Mouse (Mus musculus) cerebellum, adult 9-10 months (tissue): ENCODE measurements around the gene Sh2b1.

Source experiments
- DNase-seq: peaks from one replicate; pipeline ENCODE4 v3.0.0; 2022

Sh2b1 gene

DNA sequence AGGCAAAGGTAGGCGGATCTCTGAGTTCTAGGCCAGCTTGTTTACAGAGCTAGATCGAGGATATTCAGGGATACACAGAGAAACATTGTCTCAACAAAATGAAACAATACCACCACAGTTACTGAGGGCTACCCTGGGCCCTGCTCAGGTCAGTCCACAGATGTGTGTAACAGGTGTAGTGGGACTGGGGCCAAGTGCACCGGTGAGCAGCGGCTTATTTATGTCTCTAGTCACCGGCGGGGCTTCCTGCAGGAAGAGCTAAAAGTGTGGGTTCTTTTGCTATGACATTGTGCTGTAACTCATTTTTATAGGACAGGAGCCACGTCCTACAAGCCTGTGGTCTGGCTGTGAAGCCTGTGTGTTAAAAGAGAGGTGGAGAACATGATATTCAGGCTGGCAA lies 21.4 kb downstream of the Sh2b1 start:
- DNase-seq, result no peak

DNA sequence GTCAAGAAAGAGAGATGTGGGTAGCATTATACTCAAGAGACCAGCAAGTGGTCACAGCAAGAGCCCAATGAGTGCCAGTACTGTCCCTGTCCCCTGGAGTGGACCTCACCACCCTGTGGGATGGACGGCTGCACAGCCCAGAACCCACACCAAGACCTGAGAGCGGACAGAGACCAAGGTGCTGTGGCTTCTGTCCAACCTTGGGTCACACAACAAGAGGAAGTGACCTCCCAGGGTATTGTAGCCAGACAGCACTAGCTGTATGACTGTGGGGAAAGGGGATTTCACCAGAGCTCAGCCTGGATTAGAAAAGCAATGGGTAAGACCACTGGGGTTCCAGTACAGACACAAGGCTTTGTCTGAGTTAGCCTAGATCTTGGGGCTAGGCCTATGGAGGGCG lies 23.0 kb downstream of the Sh2b1 start:
- no peak for DNase-seq

DNA sequence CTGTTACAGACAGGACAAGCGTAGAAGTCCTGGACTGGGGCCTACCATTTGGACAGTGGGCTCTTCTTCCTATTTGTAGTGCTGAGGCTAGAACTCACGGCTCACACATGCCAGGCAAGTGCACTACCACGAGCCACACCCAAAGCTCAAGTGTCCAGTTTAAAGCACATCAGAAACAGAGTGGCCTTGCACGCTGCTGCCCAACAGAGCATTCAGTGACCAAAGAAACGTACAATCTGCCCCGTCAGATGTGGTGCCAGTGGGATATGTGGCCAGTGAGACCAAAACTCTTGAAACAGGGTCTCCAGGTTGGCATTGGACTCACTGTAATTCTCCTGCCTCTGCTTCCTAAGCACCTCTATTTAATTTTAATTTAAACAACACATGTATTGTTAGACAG lies 24.6 kb downstream of the Sh2b1 start:
- DNase-seq, result no peak

DNA sequence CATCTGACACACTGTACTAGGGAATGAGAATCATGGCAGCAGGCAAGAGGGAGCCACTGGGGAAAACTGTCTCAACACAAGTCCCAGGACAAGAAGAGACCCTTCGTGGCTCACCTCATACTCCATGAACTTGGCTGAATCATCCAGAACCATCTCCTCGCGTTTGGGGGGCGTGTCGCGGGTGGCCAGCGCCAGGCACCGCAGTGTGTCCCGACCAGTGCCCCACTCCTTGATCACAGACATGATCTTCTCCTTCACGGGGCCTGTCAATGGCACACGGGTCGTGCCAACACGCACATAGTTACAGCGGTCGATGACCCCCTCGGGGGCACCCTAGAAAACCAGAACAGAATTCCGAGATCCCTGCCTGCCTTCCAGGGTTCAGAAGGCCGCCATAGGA lies 25.2 kb downstream of the Sh2b1 start:
- DNase-seq, result no peak

DNA sequence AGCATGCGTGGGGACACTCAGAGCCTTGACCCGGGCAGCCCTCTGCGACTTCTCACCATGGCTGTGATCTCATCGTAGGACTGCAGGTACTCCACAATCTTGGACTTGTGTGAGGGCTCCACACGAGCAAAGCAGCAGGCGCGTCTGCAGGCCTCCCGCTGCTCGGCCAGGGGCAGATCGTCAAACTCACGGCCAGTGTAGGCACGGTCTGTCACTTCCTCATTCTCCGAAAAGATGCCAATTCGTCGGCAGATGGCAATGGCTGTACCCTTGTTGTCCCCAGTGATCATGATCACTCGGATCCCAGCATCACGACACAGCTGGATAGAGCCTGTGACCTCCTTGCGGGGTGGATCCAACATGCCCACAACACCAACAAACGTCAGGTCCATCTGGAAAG lies 26.7 kb downstream of the Sh2b1 start:
- no peak for DNase-seq

DNA sequence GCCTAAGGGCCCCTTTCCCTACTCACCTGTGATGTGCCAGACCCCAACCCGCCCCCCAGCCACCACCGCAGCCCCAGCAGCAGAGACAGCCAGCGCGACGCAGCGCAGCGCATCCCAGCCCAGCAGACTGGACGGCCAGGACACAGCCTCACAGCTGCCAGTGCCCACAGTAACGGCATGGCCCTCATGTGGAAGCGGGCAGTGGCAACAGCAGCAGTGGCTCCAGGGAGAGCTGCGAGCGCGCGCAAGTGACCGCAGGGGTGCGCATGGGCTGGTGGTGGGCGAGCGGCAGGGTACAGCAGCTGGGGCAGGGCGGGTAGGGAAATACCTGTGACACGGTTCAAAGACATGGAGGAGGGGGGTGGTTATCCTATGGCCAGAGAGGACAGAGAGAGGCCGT lies 29.0 kb downstream of the Sh2b1 start:
- no peak for DNase-seq

DNA sequence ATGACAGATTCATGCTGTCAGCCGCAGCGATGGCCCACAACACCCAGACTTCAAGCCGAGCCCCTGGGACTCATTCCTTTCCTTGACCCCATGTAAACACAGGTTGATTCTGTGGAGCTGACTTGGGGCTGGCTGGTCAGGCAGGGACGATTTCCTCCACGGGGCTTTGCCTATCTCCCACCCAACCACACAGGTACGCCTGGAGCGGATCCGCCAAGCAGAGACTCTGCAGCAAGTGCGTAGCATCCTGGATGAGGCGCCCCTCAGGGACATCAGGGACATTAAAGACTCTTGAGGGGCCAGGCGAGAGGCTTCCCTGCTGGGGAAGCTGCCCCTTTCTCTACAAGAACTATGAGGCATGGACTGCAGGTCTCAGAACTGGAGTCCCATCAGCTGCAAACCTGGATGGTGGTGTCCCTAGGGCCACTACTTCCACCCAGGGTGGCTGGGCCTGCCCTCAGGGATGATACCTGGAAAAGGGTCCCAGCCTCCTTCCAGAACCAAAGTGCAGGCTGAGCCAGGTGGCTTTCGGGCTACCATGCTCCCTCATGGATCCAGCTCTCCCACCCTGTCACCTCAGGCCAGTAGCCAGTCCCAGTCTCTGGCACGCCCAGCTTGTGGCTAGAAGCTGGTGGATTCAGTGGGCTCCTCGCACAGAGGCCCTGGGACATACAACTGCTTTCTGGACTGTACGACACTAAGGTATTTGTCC lies 30.0 kb downstream of the Sh2b1 start:
- DNase-seq, result no peak

DNA sequence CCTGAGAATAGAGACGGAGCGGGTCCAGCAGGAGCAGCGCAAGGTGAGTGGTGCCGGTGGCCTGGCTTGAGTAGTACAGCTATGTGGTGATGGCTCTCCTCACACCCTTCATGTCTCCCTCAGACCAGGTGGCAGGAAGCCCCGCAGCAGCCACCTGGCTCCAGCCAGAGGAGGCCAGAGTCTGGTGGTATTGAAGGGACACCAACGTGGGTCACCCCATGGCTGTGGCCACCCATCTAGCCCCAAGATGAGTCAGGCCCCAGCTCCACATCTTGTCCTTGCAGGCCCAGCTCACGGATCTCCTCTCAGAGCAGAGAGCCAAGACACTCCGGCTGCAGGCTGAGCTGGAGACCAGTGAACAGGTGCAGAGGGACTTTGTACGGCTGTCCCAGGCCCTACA lies 30.7 kb downstream of the Sh2b1 start:
- DNase-seq, result no peak

DNA sequence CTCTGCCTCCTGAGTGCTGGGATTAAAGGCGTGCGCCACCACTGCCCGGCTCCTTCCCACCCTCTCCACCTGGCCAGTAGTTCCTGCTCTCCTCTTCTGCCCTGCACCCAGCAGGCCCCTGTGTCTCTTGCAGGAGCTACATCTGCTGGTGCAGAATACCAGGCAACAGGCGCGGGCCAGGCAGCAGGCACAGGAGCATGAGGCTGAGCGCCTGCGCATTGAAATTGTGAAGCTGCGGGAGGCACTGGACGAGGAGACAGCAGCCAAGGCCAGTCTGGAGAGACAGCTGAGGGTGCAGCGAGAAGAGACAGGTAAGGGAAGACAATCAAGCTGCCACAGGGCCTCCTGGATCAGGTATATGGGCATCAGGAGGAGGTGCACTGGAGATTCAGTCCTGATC lies 31.2 kb downstream of the Sh2b1 start:
- no peak for DNase-seq

DNA sequence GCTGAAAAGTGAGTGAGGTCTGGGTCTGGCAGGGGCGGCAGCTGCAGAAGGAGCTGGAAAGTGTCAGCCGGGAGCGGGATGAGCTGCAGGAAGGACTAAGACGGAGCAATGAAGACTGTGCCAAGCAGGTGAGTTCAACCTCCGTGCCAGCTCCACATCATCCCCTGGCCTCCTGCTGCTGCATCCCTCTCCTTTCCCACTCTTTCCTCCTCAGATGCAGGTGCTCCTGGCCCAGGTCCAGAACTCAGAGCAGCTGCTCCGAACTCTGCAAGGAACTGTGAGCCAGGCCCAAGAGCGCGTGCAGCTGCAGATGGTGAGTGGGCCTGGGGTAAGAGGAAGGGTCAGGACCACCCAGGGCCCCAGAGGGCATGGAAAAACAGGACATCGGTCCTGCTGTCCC lies 35.1 kb downstream of the Sh2b1 start:
- DNase-seq, result no peak

DNA sequence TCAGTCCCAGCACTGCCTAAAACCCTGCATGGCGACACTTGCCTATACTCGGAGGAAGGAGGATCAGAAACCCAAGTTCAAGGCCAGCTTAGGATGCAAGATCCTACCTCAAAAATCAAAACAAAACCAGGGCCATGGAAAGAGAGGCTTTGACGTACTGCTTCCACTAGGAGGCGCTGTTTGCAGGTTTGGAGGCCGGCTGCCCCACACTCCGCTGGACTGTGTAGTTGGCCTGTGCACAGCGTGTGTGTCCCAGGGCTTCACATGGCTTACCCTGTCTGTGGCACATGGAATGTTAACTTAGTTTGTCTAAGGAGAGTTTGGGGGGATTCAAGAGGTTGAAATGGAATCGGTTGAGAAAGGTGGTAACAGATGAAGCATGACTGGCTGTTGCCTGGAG lies 38.4 kb downstream of the Sh2b1 start:
- peak; percentile 47 for DNase-seq

DNA sequence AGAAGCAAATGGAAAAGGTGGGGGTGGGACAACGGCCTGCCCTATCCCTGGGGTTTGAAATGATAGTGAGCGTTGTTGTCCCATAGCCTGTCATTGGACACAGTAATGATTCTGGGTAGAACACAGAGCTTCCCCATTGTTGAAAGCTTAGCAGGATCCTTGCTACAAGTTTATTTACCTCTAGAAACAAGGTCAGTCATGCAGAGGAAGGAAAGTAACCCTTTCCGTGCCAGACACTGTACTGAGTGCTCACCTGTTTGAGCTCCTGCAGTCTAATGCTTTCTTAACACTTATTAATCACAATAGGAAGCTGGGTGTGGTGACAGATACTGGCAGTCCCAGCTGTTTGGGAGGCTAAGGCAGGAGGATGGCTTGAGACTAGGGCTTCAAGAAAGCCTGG lies 39.4 kb downstream of the Sh2b1 start:
- DNase-seq, result no peak

DNA sequence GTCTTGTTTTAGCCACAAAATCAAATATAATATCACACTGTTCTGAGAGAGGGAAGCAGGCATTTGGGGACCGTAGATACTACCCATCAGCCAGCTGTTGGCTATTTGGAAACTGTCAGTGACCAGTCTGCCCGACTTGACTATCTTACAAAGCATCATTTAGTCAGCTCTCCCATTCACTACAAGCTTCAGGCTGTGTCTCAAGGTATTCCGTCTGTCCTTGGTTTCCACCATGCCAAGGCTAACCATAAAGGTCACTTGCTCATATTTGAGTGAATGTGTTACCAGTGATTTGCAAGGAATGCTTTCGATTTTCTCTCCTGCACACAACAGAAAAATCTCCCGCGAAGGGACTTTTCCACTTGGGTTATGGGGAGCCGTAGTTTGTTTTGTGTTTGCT lies 40.5 kb downstream of the Sh2b1 start:
- DNase-seq, result no peak

DNA sequence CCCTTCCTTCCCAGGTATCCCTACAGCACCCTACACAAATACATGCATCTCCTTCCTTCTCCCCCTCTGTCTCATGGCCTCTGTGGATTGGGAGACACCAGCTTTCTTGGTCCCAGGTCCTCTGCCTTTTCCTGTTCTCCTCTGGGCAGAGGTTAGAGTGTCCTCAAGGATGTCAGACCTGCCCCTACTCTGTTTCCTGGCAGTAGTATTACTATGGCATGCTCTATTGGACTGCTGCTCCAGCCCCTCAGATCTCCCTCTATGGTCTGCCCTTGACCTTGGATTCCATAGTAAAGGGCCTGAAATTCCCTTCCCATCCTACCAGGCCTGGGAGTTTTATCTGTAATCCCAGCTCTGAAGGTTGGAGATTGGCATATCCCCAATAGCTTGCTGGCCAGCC lies 45.1 kb downstream of the Sh2b1 start:
- DNase-seq, result no peak

DNA sequence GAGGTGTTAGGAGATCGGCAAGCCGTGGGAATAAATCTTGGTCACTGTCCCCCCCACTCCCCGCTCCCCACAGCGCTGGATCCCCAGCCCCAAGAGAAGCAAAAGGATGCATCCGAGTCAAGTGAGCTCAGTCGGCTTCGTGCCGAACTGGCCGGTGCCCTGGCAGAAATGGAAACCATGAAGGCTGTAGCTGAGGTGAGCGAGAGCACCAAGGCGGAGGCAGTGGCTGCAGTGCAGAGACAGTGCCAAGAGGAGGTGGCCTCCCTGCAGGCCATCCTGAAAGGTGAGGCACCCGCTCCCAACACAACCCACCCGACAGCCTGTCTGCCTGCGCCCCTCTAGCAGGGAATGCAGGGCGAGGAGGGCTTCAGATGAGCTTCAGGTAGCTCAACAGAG lies 45.7 kb downstream of the Sh2b1 start:
- no peak for DNase-seq

DNA sequence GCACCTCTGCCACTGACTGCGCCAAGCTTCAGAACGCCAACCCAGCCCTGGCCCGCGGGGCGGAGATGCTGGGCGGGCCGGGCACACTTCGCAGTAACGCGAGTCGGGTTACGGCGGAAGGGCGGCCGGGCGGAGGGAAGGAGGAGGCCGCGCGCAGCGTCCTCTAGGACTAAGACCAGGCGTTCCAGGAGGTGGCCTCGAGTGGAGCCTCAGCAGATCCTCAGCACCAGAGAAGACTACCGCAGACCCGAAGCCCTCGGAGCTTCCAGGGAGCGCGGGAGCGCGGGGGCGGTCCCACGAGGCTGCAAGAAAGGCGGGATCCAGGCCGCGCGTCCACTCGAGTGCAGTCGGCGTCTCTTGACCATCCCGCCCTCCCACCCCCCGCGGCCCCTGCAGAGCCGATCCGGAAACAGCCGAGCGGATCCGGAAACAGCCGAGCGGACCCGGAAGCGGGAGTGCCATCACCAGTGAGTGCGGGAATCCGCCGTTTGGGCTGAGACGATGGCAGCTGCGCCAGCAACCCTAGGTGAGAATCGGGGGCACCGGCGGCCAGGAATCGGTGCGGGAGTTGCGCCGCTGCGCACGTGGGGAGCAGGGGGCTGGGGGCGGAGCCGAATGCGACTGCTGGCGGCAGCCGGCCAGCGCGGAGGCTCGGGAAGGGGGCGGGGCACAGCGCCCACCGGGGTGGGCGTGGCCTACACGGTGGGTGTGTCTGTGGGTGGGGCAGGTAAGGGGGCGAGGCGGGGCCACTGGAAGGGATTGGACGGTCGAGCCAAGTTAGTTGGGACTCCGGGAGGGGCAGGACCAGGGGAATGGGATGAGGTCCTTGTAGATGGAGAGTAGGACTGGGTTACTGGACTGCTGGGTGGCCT lies 46.4 kb downstream of the Sh2b1 start, which contains the start of gene Rabep2:
TSS of gene Rabep2 (plus strand) at position 129 of the 872 bp plus-strand sequence.
- peak; percentile 97 for DNase-seq

DNA sequence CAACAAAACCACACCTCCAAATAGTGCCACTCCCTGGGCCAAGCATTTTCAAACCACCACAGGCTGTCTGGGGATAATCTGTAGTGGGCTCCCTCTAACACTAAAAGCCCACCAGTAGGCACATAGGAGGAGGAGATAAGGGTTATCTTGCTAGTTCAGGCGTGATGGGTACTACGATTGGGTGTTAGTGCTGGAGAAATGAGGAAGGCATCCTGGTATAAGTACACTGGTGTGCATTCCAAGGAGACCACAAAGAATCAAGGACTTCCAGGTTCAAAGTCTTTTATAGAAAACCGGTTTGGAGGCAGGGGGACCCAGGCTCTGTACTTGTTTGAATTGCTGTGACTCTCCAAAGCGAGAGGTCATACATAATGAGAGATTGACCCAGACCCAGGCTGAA lies 47.1 kb downstream of the Sh2b1 start:
- no peak for DNase-seq

DNA sequence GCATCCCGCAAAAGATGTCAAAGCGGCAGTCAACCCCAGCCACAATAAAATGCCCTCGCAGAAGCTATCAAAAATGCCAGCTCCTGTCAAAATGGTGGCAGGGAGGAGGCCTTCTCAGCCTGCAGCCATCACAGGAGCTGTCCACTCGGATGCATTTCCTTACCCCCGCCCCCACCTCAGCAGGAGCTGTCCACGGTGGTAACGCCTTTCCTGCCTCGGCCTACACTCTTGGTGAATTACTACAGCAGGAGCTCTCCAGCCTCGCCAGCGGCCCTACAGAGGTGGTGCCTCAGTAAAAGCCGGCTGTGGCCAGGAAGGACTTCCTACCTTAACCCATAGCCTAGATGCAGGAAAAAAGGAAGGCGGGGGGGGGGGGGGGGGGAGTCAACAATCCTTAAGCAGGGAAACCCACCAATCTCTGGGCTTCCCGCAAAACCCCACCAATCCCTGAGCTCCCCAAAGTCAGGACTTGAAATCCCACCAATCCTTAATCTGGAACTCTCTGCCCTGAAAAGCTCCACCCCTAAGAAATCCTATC lies 47.8 kb downstream of the Sh2b1 start:
- DNase-seq, result peak; percentile 27

DNA sequence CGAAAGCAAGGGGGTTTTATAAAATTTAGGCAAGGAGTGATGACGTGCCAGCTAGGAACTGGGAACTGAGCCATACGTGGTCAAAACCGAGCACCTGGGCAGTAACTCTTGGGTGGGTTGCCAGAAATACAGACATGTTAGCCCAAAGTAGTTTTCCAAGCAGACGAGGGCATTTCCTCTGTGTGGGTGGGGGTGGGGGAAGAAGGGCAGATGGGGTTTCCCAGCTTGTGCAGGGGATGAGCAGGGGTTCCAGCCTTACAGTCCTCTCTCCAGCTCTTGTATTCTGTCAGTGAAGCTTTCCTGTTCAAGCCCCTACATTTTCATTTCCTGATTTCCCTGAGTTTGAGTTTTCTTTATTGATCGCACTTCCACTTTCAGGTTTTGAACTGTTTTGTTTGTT lies 51.1 kb downstream of the Sh2b1 start:
- DNase-seq, result no peak

DNA sequence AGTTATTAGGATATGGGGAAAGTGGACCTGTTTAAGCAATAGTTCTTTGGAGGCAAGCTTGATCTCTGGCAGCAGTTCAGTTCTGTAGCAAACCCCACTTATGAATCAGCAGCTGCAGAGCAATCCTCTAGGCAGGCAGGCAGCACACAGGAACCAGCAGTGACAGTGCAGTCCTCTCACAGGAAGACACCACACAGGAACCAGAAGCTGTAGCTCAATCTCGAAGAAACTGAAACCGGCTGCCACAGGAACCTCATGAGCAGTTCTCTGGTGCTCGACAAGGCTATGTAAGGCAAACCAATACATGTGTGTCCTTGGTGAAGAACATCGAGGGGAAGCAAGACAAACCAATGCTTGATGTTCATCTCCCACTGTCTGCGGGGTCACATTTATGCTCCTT lies 53.5 kb downstream of the Sh2b1 start:
- no peak for DNase-seq

DNA sequence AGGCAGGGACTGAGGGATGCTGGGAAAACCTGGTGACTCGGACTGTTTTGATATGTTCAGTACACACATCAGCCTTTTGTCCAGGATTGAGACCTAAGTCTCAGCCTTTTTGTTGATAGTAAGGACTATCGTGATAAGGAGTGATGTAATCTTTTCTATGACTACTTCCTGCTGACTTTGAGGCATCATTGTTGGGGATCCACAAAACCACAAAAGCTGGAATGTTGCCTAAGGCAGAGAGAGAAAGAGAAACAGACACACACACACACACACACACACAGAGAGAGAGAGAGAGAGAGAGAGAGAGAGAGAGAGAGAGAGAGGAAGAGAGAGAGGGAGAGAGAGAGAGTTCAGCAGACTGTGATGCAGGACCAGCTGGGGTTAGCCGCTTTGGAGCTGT lies 56.7 kb downstream of the Sh2b1 start:
- DNase-seq, result no peak

DNA sequence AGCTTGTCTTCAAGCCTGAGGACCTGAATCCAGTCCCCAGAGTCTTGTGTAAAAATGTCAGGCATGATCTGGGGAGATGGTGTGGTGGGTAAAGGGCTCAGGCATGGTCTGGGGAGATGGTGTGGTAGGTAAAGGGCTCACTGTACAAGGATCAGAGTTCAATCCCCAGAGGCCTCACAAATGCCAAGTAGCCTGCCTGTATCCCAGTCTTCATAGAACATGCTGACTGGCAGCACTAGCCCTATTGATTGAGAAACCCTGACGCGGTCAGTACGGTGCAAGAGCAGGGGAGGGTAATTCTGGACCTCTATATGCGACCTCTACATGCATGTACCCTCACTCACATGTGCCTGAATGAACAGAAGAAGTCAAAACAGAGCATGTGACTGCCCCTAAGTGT lies 57.6 kb downstream of the Sh2b1 start:
- no peak for DNase-seq

DNA sequence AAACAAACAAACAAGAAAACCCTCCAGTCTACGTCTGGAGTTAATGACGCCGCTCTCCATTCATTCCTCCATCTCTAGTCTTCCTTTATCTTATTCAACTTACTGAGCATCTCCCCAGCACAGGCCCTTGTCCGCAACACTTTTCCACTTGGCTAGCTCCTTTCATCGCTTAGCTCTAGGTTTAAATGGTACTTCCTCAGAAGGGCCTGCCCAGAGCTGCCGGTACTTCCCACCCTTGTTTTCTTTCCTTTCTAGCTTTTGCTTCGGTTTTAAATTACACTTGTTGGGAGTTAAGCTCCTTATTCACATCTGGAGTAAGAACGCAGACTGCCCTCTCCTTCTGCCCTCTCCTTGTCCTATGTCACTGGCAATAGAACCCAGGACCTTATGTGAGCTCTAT lies 58.2 kb downstream of the Sh2b1 start:
- DNase-seq, result no peak
